Mouse (Mus musculus): Measurements from ENCODE around the gene Mrps12. TPM values are rescaled to one million over a fixed set of nuclear protein-coding genes. Genes with fewer than 3 reads are reported as not detected.
"Not testable (repeated sequence)": the region's sequence is repeated elsewhere in the genome, so short reads cannot be mapped to it uniquely, and the experiment has no call there.

Gene Mrps12
- total RNA-seq, 2 experiments from 2014 or later: 58.3 to 69.0 TPM

- Histone ChIP-seq H3K4me3 (no peak overlapping the region), H3K27ac (no peak overlapping the region)
- DNase-seq (ENCODE audit: extremely low spot score in 1 of 2, low spot score in 2 of 2): no peak
- intact Hi-C loops (cut with DNase I): no loop called here
- TF ChIP-seq CTCF (IDR thresholded peaks at IDR 0.05): no peak
Measured at GRCm38 (mm10) chr7:28720753-28721537, 20.7 kb downstream of the Mrps12 start.

DNA sequence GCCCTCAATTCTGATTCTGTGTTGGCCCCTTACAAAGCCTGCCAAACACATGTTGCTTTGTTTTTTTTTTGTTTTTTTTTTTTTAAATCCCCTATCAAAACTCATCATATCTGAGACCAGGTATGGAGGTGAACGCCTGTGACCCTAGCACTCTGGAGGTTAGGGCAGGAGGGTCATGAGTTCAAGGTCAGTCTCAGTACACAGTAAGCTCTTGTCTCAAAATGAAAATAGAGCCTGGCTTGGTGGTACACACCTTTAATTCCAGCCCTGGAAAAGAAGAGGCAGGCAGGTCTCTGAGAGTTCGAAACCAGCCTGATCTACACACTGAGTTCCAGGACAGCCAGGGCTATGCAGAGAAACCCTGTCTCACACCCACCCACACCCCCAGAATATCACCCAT, 22.0 kb downstream of the Mrps12 start:
- no peak for TF ChIP-seq CTCF (IDR thresholded peaks at IDR 0.05)
- Histone ChIP-seq H3K27ac (no peak overlapping the region), H3K4me3 (no peak overlapping the region)
- no peak for DNase-seq (ENCODE audit: extremely low spot score in 1 of 2, low spot score in 2 of 2)
- intact Hi-C loops (cut with DNase I): no loop called here

GRCm38 (mm10) chr7:28719159-28719558, 22.5 kb downstream of the Mrps12 start:
- TF ChIP-seq CTCF (IDR thresholded peaks at IDR 0.05): no peak
- intact Hi-C loops (cut with DNase I): no loop called here
- Histone ChIP-seq H3K4me3 (no peak overlapping the region), H3K27ac (no peak overlapping the region)
- DNase-seq (ENCODE audit: extremely low spot score in 1 of 2, low spot score in 2 of 2): no peak

GRCm38 (mm10) chr7:28717726-28718125, 23.9 kb downstream of the Mrps12 start:
- no peak for TF ChIP-seq CTCF (IDR thresholded peaks at IDR 0.05)
- no peak overlapping the region for H3K4me3 ChIP-seq
- intact Hi-C loops (cut with DNase I): no loop called here
- no peak for DNase-seq (ENCODE audit: extremely low spot score in 1 of 2, low spot score in 2 of 2)
- no peak overlapping the region for H3K27ac ChIP-seq

GRCm38 (mm10) chr7:28716590-28717281, 24.9 kb downstream of the Mrps12 start, which contains the start of gene Fbxo17:
TSS of gene Fbxo17 (plus strand) at chr7:28716804.
- intact Hi-C loops (cut with DNase I): no loop called here

GRCm38 (mm10) chr7:28715598-28715997, 26.0 kb downstream of the Mrps12 start:
- TF ChIP-seq CTCF (IDR thresholded peaks at IDR 0.05): peak; percentile 10
- Histone ChIP-seq H3K27ac (no peak overlapping the region), H3K4me3 (no peak overlapping the region)
- intact Hi-C loops (cut with DNase I): no loop called here
- no peak for DNase-seq (ENCODE audit: extremely low spot score in 1 of 2, low spot score in 2 of 2)

More at GRCm38 (mm10) chr7:28716590-28717281, 24.9 kb downstream of the Mrps12 start, which contains the start of gene Fbxo17:
- TF ChIP-seq CTCF (IDR thresholded peaks at IDR 0.05): peak; percentile 41
- no peak within 1 kb of the TSS for H3K27ac ChIP-seq
- DNase-seq (ENCODE audit: extremely low spot score in 1 of 2, low spot score in 2 of 2): no peak
- peak within 1 kb of the TSS; percentile 53 for H3K4me3 ChIP-seq

GRCm38 (mm10) chr7:28714667-28715066, 27.0 kb downstream of the Mrps12 start:
- no peak for TF ChIP-seq CTCF (IDR thresholded peaks at IDR 0.05)
- Histone ChIP-seq H3K27ac (no peak overlapping the region), H3K4me3 (no peak overlapping the region)
- peak in 1 of 2 experiments; percentile 41 for DNase-seq (ENCODE audit: extremely low spot score in 1 of 2, low spot score in 2 of 2)
- intact Hi-C loops (cut with DNase I): no loop called here

- Histone ChIP-seq H3K27ac (no peak overlapping the region), H3K4me3 (no peak overlapping the region)
- intact Hi-C loops (cut with DNase I): no loop called here
- peak; percentile 17 for TF ChIP-seq CTCF (IDR thresholded peaks at IDR 0.05)
- DNase-seq (ENCODE audit: extremely low spot score in 1 of 2, low spot score in 2 of 2): no peak
Measured at GRCm38 (mm10) chr7:28710962-28711361, 30.7 kb downstream of the Mrps12 start.

- DNase-seq (ENCODE audit: extremely low spot score in 1 of 2, low spot score in 2 of 2): no peak
- Histone ChIP-seq H3K27ac (no peak overlapping the region), H3K4me3 (no peak overlapping the region)
- intact Hi-C loops (cut with DNase I): no loop called here
- TF ChIP-seq CTCF (IDR thresholded peaks at IDR 0.05): no peak
Measured at GRCm38 (mm10) chr7:28709454-28709853, 32.2 kb downstream of the Mrps12 start.

DNA sequence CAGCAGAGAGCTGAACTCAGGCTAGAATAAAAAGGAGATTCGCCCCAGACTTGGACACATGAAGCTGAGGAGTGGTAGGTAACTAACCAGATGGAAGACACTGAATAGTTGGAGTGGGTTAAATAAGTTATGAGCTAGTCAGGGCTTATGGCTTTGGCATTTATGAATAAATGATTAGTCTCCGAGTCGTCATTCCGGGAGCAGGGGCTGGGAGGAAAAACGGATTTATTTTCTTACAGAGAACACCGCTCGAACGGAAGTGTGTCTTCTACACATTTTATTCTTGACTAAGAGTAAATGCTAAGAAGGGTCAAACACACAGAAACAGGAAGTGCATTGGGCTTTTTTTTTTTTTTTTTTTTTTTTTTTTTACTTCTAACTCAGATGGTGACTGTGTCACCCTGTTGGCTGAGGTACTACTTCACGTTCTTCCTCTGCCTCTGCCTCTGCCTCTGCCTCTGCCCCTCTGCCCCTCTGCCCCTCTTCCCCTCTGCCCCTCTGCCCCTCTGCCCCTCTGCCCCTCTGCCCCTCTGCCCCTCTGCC, 38.9 kb downstream of the Mrps12 start:
- TF ChIP-seq CTCF (IDR thresholded peaks at IDR 0.05): no peak
- Histone ChIP-seq H3K27ac (no peak overlapping the region), H3K4me3 (no peak overlapping the region)
- DNase-seq (ENCODE audit: extremely low spot score in 1 of 2, low spot score in 2 of 2): no peak
- intact Hi-C loops (cut with DNase I): no loop called here

DNA sequence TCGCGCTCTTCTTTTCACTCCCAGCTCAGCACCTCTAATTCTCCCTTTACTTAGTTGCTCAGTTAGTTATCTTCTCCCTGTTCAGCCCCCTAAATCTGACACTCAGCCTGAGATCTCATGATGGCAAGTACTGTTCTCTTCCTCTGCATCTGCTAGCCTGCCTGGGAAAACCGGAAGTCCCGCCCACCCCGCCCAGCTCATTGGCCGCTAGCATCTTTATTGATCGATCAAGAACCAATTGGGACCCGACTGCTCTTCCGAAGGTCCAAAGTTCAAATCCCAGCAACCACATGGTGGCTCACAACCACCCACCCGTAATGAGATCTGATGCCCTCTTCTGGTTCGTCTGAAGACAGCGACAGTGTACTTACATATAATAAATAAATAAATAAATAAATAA, 40.3 kb downstream of the Mrps12 start:
- DNase-seq (ENCODE audit: extremely low spot score in 1 of 2, low spot score in 2 of 2); H3K27ac ChIP-seq; H3K4me3 ChIP-seq; intact Hi-C loops (cut with DNase I): not testable (repeated sequence)

- no peak overlapping the region for H3K27ac ChIP-seq
- H3K4me3 ChIP-seq: no peak overlapping the region
- TF ChIP-seq CTCF (IDR thresholded peaks at IDR 0.05): no peak; the same call in 1 of the 2 replicates
- intact Hi-C loops (cut with DNase I): no loop called here
- no peak for DNase-seq (ENCODE audit: extremely low spot score in 1 of 2, low spot score in 2 of 2)
Measured at GRCm38 (mm10) chr7:28700269-28700668, 41.4 kb downstream of the Mrps12 start.

Measured in left cerebral cortex, adult 2 months (tissue).